Mouse (Mus musculus) limb, embryonic 14.5 days (tissue): ENCODE measurements around the gene Arhgef25. TPM values are rescaled to one million over a fixed set of nuclear protein-coding genes. Genes with fewer than 3 reads are reported as not detected.
A peak's percentile ranks its signal among the peaks of the same experiment; 100 is the strongest.

Experiments used
- ATAC-seq: fragments of 200-750 bp; cut with Nextera tagmentation; 2 replicates; pipeline ENCODE4 v1.8.0; 2017; ENCODE audit warnings: low read depth, moderate number of reproducible peaks, moderate TSS enrichment; ENCODE audit not compliant: low FRiP score
- DNase-seq: peaks from one replicate; pipeline ENCODE4 v3.0.0-alpha.2; 2015; ENCODE audit warnings: low spot score
- H3K27ac ChIP-seq: fragments of 300-500 bp; sonication (generic); replicated peaks from 2 replicates; pipeline ENCODE4 v1.5.1; 2014; ENCODE audit warnings: low read depth, mild to moderate bottlenecking, low read length, moderate library complexity, mixed read lengths
- H3K27me3 ChIP-seq: fragments of 300-500 bp; sonication (generic); 2 replicates; pipeline ENCODE4 v1.6.1; 2014; ENCODE audit warnings: low read length, mixed read lengths; ENCODE audit not compliant: control insufficient read depth, insufficient read depth
- H3K36me3 ChIP-seq: fragments of 300-500 bp; sonication (generic); 2 replicates; pipeline ENCODE4 v1.6.1; 2014; ENCODE audit warnings: mild to moderate bottlenecking, low read length, moderate library complexity, mixed read lengths; ENCODE audit not compliant: control insufficient read depth, insufficient read depth
- H3K4me1 ChIP-seq: fragments of 300-500 bp; sonication (generic); 2 replicates; pipeline ENCODE4 v1.6.1; 2014; ENCODE audit warnings: antibody characterized with exemption, low read length, mixed read lengths; ENCODE audit not compliant: control insufficient read depth, insufficient read depth
- H3K4me2 ChIP-seq: fragments of 300-500 bp; sonication (generic); replicated peaks from 2 replicates; pipeline ENCODE4 v1.6.1; 2014; ENCODE audit warnings: low read depth, mild to moderate bottlenecking, low read length, moderate library complexity; ENCODE audit not compliant: severe bottlenecking
- H3K4me3 ChIP-seq: fragments of 300-500 bp; sonication (generic); replicated peaks from 2 replicates; pipeline ENCODE4 v1.5.1; 2014; ENCODE audit warnings: low read length
- H3K9ac ChIP-seq: fragments of 300-500 bp; sonication (generic); 2 replicates; pipeline ENCODE4 v1.6.1; 2014; ENCODE audit warnings: mild to moderate bottlenecking, low read depth, low read length, moderate library complexity; ENCODE audit not compliant: severe bottlenecking
- H3K9me3 ChIP-seq: fragments of 300-500 bp; sonication (generic); 2 replicates; pipeline ENCODE4 v1.6.1; 2016; ENCODE audit warnings: low read length; ENCODE audit not compliant: control insufficient read depth
- POLR2A ChIP-seq: fragments of 200-500 bp; IDR thresholded peaks from 2 replicates; pipeline ENCODE4 v1.8.0; 2012; ENCODE audit warnings: inconsistent platforms, mild to moderate bottlenecking, moderate library complexity, borderline replicate concordance; ENCODE audit not compliant: insufficient read depth, insufficient read length; ENCODE audit errors: extremely low read depth
- WGBS: fragments of 180-500 bp; shearing (Covaris S2); extraction: QIAGEN DNeasy Blood & Tissue Kit; methylation state at CpG from one replicate; pipeline ENCODE4 v1.1.7; 2014; 5-methylcytosine and 5-hydroxymethylcytosine counted together
- polyA plus RNA-seq, 2 experiments: library from polyadenylated mRNA; depleted of rRNA in 1 of 2; stranded (reverse) in 1 of 2; unstranded in 1 of 2; fragments of >200 nt; fragmentation: Nextera tagmentation in 1 of 2; extraction: Ambion mirVana in 1 of 2; gene quantifications; 2 replicates each; pipeline versions ENCODE4 v1.2.1 to v1.2.3; 2012 to 2014

Gene Arhgef25
- polyA plus RNA-seq, 2 experiments = 86.8 to 228 TPM

GRCm38 (mm10) chr10:127170002-127170401, 19.9 kb downstream of the Arhgef25 start:
- peak overlapping the region; percentile 41 for H3K4me3 ChIP-seq
- H3K27me3 ChIP-seq = peaks cover 58% of the 10 kb centered on the region
- H3K4me1 ChIP-seq = no peaks in the 10 kb centered on the region; the same call in none of the 2 replicates
- 3% methylated on average over 22 of the region's 22 CpGs for WGBS
- 0 out of 2 replicates have a peak overlapping the region, but pooled peaks have one; percentile 25 for H3K9ac ChIP-seq
- no peak for TF ChIP-seq POLR2A
- H3K9me3 ChIP-seq = no peaks in the 10 kb centered on the region
- no peak for ATAC-seq
- no peak for DNase-seq
- H3K27ac ChIP-seq = no peak overlapping the region
- no peaks in the 10 kb centered on the region for H3K36me3 ChIP-seq
- peak overlapping the region; percentile 75 for H3K4me2 ChIP-seq

GRCm38 (mm10) chr10:127167614-127168192, 22.2 kb downstream of the Arhgef25 start:
- ATAC-seq (no peak), DNase-seq (no peak)
- Histone ChIP-seq H3K27me3 (peaks cover 61% of the 10 kb centered on the region), H3K4me2 (no peak overlapping the region), H3K27ac (no peak overlapping the region), H3K36me3 (no peaks in the 10 kb centered on the region), H3K9ac (no peak overlapping the region), H3K9me3 (no peaks in the 10 kb centered on the region), H3K4me1 (no peaks in the 10 kb centered on the region; the same call in none of the 2 replicates), H3K4me3 (no peak overlapping the region)
- no peak for TF ChIP-seq POLR2A
- 30% methylated on average over 10 of the region's 10 CpGs for WGBS

GRCm38 (mm10) chr10:127166771-127167613, 22.9 kb downstream of the Arhgef25 start:
- Histone ChIP-seq H3K9me3 (no peaks in the 10 kb centered on the region), H3K4me1 (no peaks in the 10 kb centered on the region; the same call in none of the 2 replicates), H3K9ac (no peak overlapping the region), H3K27ac (no peak overlapping the region), H3K27me3 (peaks cover 61% of the 10 kb centered on the region), H3K4me3 (peak overlapping the region; percentile 60; the same call in 1 of the 2 replicates), H3K36me3 (no peaks in the 10 kb centered on the region), H3K4me2 (no peak overlapping the region; the same call in 1 of the 2 replicates)
- ATAC-seq (no peak), DNase-seq (no peak)
- TF ChIP-seq POLR2A = no peak
- WGBS = 23% methylated on average over 15 of the region's 15 CpGs

DNA sequence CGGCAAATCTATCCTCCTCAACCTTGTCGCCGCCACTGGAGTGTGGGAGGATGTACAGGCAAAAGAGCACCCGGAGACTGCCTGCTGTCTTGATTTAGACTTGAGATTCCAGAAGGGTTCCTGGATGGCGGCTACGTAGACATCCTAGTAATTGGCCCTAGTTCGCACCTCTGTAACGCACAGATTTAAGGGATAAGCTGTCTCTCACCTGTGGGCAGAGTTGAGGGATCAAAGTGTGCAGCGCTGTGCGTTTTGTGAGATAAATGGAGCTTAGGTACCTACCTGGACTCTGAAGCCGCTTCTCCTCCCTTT, 23.5 kb downstream of the Arhgef25 start:
- WGBS = 2% methylated on average over 11 of the region's 11 CpGs

DNA sequence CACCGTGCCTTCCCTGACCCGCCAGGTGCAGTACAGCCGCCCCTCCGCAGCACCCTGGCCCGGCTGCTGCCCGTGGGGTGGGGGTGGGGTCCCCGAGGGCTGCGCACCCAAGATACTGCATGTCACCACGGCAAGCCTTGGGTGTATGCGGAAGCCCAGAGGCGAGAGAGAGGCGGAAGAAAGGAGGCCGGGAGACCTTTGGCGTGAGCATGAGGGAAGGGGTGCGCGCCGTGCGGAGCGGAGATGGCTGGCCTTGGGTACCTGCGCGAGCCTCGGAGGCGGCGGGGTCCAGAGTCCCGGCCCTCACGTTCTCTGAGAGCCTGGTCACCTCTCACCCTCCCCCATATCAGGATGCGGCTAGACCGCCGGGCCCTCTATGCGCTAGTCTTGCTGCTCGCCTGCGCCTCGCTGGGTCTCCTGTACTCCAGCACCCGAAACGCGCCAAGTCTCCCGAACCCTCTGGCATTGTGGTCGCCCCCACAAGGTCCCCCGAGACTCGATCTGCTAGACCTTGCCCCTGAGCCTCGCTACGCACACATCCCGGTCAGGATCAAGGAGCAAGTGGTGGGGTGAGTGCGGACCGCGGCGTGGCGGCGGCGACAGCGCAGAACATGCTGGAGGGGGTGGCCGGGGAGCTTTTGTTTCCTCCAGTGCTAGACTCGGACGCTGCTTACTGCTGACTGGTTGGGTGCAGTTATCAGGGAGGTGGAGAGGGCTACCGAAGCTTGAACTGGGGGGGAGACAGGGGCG, 24.1 kb downstream of the Arhgef25 start:
- Histone ChIP-seq H3K4me2 (peak overlapping the region; percentile 99), H3K27ac (no peak overlapping the region), H3K9ac (peak overlapping the region; percentile 67), H3K36me3 (no peaks in the 10 kb centered on the region), H3K4me1 (no peaks in the 10 kb centered on the region; the same call in none of the 2 replicates), H3K9me3 (no peaks in the 10 kb centered on the region), H3K4me3 (peak overlapping the region; percentile 60), H3K27me3 (peaks cover 55% of the 10 kb centered on the region)
- WGBS = 0% methylated on average over 52 of the region's 56 CpGs
- ATAC-seq (peak; percentile 13; the same call in 1 of the 2 replicates), DNase-seq (no peak)
- TF ChIP-seq POLR2A = no peak

More for the DNA sequence above, 23.5 kb downstream of the Arhgef25 start:
- Histone ChIP-seq H3K4me3 (peak overlapping the region; percentile 60), H3K4me1 (no peaks in the 10 kb centered on the region; the same call in none of the 2 replicates), H3K9ac (peak overlapping the region; percentile 67), H3K4me2 (peak overlapping the region; percentile 99), H3K36me3 (no peaks in the 10 kb centered on the region), H3K27me3 (peaks cover 61% of the 10 kb centered on the region), H3K27ac (no peak overlapping the region), H3K9me3 (no peaks in the 10 kb centered on the region)
- ATAC-seq = no peak
- TF ChIP-seq POLR2A = no peak
- no peak for DNase-seq
